Mouse (Mus musculus) ES-Bruce4 (cell line): ENCODE results near the gene Vipr1. TPM values are rescaled to one million over a fixed set of nuclear protein-coding genes. Genes with fewer than 3 reads are reported as not detected.
A peak's percentile ranks its signal among the peaks of the same experiment; 100 is the strongest.

Source experiments
- H3K27ac ChIP-seq: 2 replicates; pipeline ENCODE4 v1.5.1; 2012; ENCODE audit warnings: low read length, inconsistent platforms; ENCODE audit not compliant: insufficient read depth
- H3K27me3 ChIP-seq: 2 replicates; pipeline ENCODE4 v1.6.1; 2012; ENCODE audit warnings: mild to moderate bottlenecking, low read length, inconsistent platforms; ENCODE audit not compliant: control insufficient read depth, poor library complexity, insufficient read depth, severe bottlenecking
- H3K36me3 ChIP-seq: 2 replicates; pipeline ENCODE4 v1.6.1; 2012; ENCODE audit warnings: inconsistent platforms, mild to moderate bottlenecking, low read length, moderate library complexity; ENCODE audit not compliant: control insufficient read depth, poor library complexity, insufficient read depth, severe bottlenecking
- H3K4me1 ChIP-seq: one replicate; pipeline ENCODE4 v1.8.1; 2011; ENCODE audit warnings: low read length; ENCODE audit not compliant: control insufficient read depth, insufficient read depth
- H3K4me3 ChIP-seq: 2 replicates; pipeline ENCODE4 v1.5.1; 2011; ENCODE audit warnings: low read depth, mild to moderate bottlenecking, low read length
- H3K9ac ChIP-seq: 2 replicates; pipeline ENCODE4 v1.6.1; 2012; ENCODE audit warnings: low read depth, mild to moderate bottlenecking, inconsistent platforms; ENCODE audit not compliant: poor library complexity, severe bottlenecking
- H3K9me3 ChIP-seq: replicated peaks from 2 replicates; pipeline ENCODE4 v1.6.1; 2012; ENCODE audit warnings: mild to moderate bottlenecking, low read length, inconsistent platforms; ENCODE audit not compliant: control insufficient read depth, poor library complexity, insufficient read depth, severe bottlenecking
- CTCF ChIP-seq: IDR thresholded peaks from one replicate; pipeline ENCODE4 v1.8.1; 2011; ENCODE audit warnings: low read depth, low read length
- EP300 ChIP-seq: IDR thresholded peaks from 2 replicates; pipeline ENCODE4 v1.6.1; 2011; ENCODE audit warnings: low read depth, low read length; ENCODE audit not compliant: insufficient read depth
- POLR2A ChIP-seq: IDR thresholded peaks from one replicate; pipeline ENCODE4 v1.8.1; 2011; ENCODE audit warnings: low read length; ENCODE audit not compliant: insufficient read depth
- polyA plus RNA-seq: library from polyadenylated mRNA; stranded (reverse); fragments of >200 nt; gene quantifications from 2 replicates; pipeline ENCODE4 v1.2.4, GENCODE M21; 2011; ENCODE audit warnings: low read depth; ENCODE audit not compliant: missing spikeins, insufficient read depth, insufficient read length

The Vipr1 gene
- polyA plus RNA-seq, 1 experiment = 0.28 TPM

DNA sequence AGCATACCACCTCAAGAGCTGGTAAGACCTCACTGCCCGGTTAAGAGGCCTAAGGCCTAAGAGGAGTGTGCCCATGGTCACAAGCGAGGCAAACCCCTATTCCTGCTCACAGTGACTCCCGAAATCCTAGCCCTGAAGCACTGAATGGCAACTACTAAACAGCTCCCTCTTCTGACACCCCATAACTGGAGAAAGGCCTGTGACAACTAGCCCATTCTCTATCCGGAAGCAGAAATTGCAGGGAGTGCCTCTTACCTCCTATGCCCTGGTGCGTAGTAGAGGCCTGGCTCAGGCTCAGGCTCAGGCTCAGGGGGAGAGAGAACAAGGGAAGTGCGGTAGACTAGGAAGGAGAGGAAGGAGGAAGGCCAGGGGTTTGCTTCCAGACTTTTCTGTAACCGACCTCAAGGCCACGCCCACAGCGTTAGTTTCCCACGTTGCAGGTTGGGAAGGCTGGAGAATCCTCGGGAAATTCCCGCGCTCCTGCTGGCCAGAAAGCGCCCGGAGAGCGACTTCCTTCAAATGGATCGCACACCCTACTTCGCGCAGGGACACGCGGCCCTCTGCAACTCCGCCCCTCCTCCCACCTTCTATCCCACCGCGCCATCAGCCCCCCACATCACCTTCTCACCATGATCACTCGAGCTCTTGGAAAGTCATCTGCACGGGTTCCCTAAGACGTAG, 1.1 kb upstream of the Vipr1 start:
- H3K4me3 ChIP-seq = peak overlapping the region; percentile 54
- peak overlapping the region; percentile 34; the same call in 1 of the 2 replicates for H3K9ac ChIP-seq
- no peaks in the 10 kb centered on the region for H3K4me1 ChIP-seq
- peaks cover 3% of the 10 kb centered on the region; the same call in 1 of the 2 replicates for H3K27me3 ChIP-seq
- H3K36me3 ChIP-seq = no peaks in the 10 kb centered on the region
- no peaks in the 10 kb centered on the region for H3K9me3 ChIP-seq
- no peak for TF ChIP-seq EP300
- no peak for TF ChIP-seq POLR2A
- TF ChIP-seq CTCF = no peak
- H3K27ac ChIP-seq = no peak overlapping the region

GRCm38 (mm10) chr9:121642001-121642400, 515 bp upstream of the Vipr1 start, which contains the start of gene Lyzl4:
Gene Lyzl4 (minus strand): TSS chr9:121642096.
- no peaks in the 10 kb centered on the region for H3K4me1 ChIP-seq
- TF ChIP-seq EP300 (no peak), CTCF (peak; percentile 39), POLR2A (no peak)
- no peaks in the 10 kb centered on the region for H3K9me3 ChIP-seq
- peak within 1 kb of the TSS; percentile 78 for H3K4me3 ChIP-seq
- no peaks in the 10 kb centered on the region for H3K36me3 ChIP-seq
- H3K9ac ChIP-seq = peak within 1 kb of the TSS; percentile 44
- peaks cover 3% of the 10 kb centered on the region; the same call in 1 of the 2 replicates for H3K27me3 ChIP-seq
- H3K27ac ChIP-seq = no peak within 1 kb of the TSS

DNA sequence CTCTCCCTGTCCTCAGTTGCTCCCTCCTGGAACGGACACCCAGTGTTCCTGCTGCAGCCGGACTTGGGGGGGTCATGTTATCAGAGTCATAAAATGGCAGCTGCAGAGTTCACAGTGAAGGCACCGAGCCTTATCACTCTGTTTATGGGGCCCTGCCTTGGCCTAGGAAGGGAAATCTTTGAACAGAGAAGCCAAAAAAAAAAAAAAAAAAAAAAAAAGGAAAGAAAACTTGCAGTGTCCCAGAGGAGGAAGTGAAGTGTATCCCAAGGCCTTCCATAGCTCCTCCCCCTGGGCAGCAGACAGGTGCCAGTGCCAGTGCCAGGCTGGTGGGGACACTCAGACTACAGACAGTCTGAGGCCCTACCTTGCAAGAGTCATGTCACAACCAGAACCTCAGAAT, 2.3 kb downstream of the Vipr1 start:
- Histone ChIP-seq H3K36me3 (no peaks in the 10 kb centered on the region), H3K27ac (no peak overlapping the region), H3K4me3 (no peak overlapping the region), H3K9ac (no peak overlapping the region), H3K27me3 (peaks cover 3% of the 10 kb centered on the region; the same call in 1 of the 2 replicates), H3K9me3 (no peaks in the 10 kb centered on the region), H3K4me1 (no peaks in the 10 kb centered on the region)
- TF ChIP-seq EP300 (no peak), POLR2A (no peak), CTCF (no peak)

DNA sequence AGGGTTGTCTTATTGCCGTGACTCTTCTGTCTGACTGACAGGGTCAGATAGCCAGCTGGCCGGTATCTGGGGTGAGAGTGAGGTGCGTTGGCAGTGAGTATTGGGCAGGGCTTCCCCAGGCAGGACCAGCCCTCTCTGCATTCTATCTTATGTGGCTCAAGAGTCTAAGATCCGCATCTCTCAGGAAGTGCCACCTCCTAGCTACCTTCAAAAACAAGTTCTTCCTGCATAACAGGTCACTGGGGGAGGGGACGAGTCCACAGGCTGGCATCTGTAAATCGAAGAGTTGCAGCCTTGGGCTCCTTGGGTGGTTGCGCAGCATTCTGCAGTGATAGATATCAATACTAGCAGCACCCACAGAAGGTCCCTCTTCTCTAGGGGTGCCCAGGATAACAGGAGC, 4.5 kb downstream of the Vipr1 start:
- H3K27me3 ChIP-seq = no peaks in the 10 kb centered on the region
- no peak overlapping the region for H3K27ac ChIP-seq
- no peak overlapping the region for H3K9ac ChIP-seq
- no peaks in the 10 kb centered on the region for H3K36me3 ChIP-seq
- no peak for TF ChIP-seq EP300
- H3K4me3 ChIP-seq = no peak overlapping the region
- H3K9me3 ChIP-seq = no peaks in the 10 kb centered on the region
- no peaks in the 10 kb centered on the region for H3K4me1 ChIP-seq

DNA sequence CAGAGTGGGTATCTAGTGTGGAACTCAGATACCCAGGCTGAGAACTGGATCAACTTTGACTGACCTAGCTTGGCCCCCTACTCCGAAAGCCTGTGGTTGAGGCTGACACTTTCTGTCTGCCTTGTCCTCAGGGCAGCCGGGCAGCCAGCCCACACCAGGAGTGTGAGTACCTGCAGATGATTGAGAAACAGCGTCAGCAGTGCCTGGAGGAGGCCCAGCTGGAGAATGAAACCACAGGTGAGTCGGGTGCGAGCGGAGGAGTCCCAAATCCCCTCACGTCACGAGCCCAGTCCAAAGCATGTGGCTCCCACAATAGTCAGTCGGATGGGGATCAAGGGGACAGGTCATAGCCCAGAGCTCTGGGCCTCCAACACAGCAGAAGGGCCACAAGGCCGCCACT, 11.2 kb downstream of the Vipr1 start:
- no peaks in the 10 kb centered on the region for H3K4me1 ChIP-seq
- TF ChIP-seq EP300 = no peak
- no peak for TF ChIP-seq POLR2A
- TF ChIP-seq CTCF = no peak
- no peaks in the 10 kb centered on the region for H3K36me3 ChIP-seq
- H3K27ac ChIP-seq = no peak overlapping the region
- H3K4me3 ChIP-seq = no peak overlapping the region
- H3K9ac ChIP-seq = no peak overlapping the region
- H3K27me3 ChIP-seq = no peaks in the 10 kb centered on the region
- H3K9me3 ChIP-seq = no peaks in the 10 kb centered on the region

- Histone ChIP-seq H3K4me1 (no peaks in the 10 kb centered on the region), H3K9ac (no peak overlapping the region), H3K27ac (no peak overlapping the region), H3K27me3 (no peaks in the 10 kb centered on the region), H3K4me3 (no peak overlapping the region), H3K36me3 (no peaks in the 10 kb centered on the region), H3K9me3 (no peaks in the 10 kb centered on the region)
- TF ChIP-seq EP300 (no peak), CTCF (no peak), POLR2A (no peak)
Observed at GRCm38 (mm10) chr9:121656322-121656721, 13.8 kb downstream of the Vipr1 start.
